Mouse (Mus musculus) kidney, embryonic 14.5 days (tissue): ENCODE data around the gene Mipol1. TPM values are rescaled to one million over a fixed set of nuclear protein-coding genes. Genes with fewer than 3 reads are reported as not detected.

Experiments
- ATAC-seq: fragments of 200-750 bp; cut with Nextera tagmentation; 2 replicates; pipeline ENCODE4 v1.8.0; 2017; ENCODE audit warnings: moderate number of reproducible peaks, mild to moderate bottlenecking, moderate TSS enrichment, moderate library complexity; ENCODE audit not compliant: low FRiP score, low TSS enrichment
- H3K27ac ChIP-seq: fragments of 300-500 bp; sonication (generic); 2 replicates; pipeline ENCODE4 v1.5.1; 2014; ENCODE audit warnings: low read depth, mild to moderate bottlenecking, low read length, moderate library complexity, mixed read lengths
- H3K27me3 ChIP-seq: fragments of 300-500 bp; sonication (generic); 2 replicates; pipeline ENCODE4 v1.6.1; 2014; ENCODE audit warnings: mild to moderate bottlenecking, low read length; ENCODE audit not compliant: control insufficient read depth, insufficient read depth
- H3K36me3 ChIP-seq: fragments of 300-500 bp; sonication (generic); 2 replicates; pipeline ENCODE4 v1.6.1; 2014; ENCODE audit warnings: low read length, mixed read lengths; ENCODE audit not compliant: control insufficient read depth, insufficient read depth
- H3K4me1 ChIP-seq: fragments of 300-500 bp; sonication (generic); 2 replicates; pipeline ENCODE4 v1.6.1; 2014; ENCODE audit warnings: low read length, mixed read lengths; ENCODE audit not compliant: control insufficient read depth, insufficient read depth
- H3K4me2 ChIP-seq: fragments of 300-500 bp; sonication (generic); replicated peaks from 2 replicates; pipeline ENCODE4 v1.6.1; 2014; ENCODE audit warnings: low read depth, mild to moderate bottlenecking, low read length
- H3K4me3 ChIP-seq: fragments of 300-500 bp; sonication (generic); 2 replicates; pipeline ENCODE4 v1.5.1; 2014; ENCODE audit warnings: mild to moderate bottlenecking, low read length
- H3K9ac ChIP-seq: fragments of 300-500 bp; sonication (generic); 2 replicates; pipeline ENCODE4 v1.6.1; 2014; ENCODE audit warnings: low read depth, mild to moderate bottlenecking, low read length, moderate library complexity
- H3K9me3 ChIP-seq: fragments of 300-500 bp; sonication (generic); 2 replicates; pipeline ENCODE4 v1.6.1; 2016; ENCODE audit warnings: low read length; ENCODE audit not compliant: control insufficient read depth
- WGBS: fragments of 180-500 bp; shearing (Covaris S2); extraction: QIAGEN DNeasy Blood & Tissue Kit; methylation state at CpG from one replicate; pipeline ENCODE4 v1.1.7; 2014; 5-methylcytosine and 5-hydroxymethylcytosine counted together
- polyA plus RNA-seq: library from polyadenylated mRNA; unstranded; fragments of >200 nt; fragmentation: Nextera tagmentation; extraction: Ambion mirVana; gene quantifications from 2 replicates; pipeline ENCODE4 v1.2.1, GENCODE M21; 2014

The Mipol1 gene
- polyA plus RNA-seq, 1 experiment from 2014 or later, result 11.3 TPM

GRCm38 (mm10) chr12:57542746-57543626 is 312.8 kb downstream of the Mipol1 start:
- H3K9me3 ChIP-seq, result no peaks in the 10 kb centered on the region
- no peaks in the 10 kb centered on the region for H3K36me3 ChIP-seq
- peak overlapping the region; percentile 19 for H3K4me3 ChIP-seq
- peaks cover 10% of the 10 kb centered on the region; the same call in 1 of the 2 replicates for H3K4me1 ChIP-seq
- peaks cover 89% of the 10 kb centered on the region for H3K27me3 ChIP-seq
- H3K4me2 ChIP-seq, result peak overlapping the region; percentile 25
- ATAC-seq, result no peak
- no peak overlapping the region for H3K27ac ChIP-seq
- 1% methylated on average over 63 of the region's 63 CpGs for WGBS
- no peak overlapping the region for H3K9ac ChIP-seq

GRCm38 (mm10) chr12:57543627-57543991 is 313.4 kb downstream of the Mipol1 start:
- peak overlapping the region; percentile 19; the same call in 1 of the 2 replicates for H3K4me3 ChIP-seq
- no peak overlapping the region for H3K9ac ChIP-seq
- peaks cover 10% of the 10 kb centered on the region; the same call in 1 of the 2 replicates for H3K4me1 ChIP-seq
- no peak overlapping the region for H3K4me2 ChIP-seq
- no peaks in the 10 kb centered on the region for H3K36me3 ChIP-seq
- H3K27me3 ChIP-seq, result peaks cover 89% of the 10 kb centered on the region
- ATAC-seq, result no peak
- no peaks in the 10 kb centered on the region for H3K9me3 ChIP-seq
- H3K27ac ChIP-seq, result no peak overlapping the region
- 2% methylated on average over 10 of the region's 10 CpGs for WGBS

- H3K9ac ChIP-seq, result no peak overlapping the region
- WGBS, result 2% methylated on average over 31 of the region's 31 CpGs
- H3K4me3 ChIP-seq, result peak overlapping the region; percentile 51
- peak overlapping the region; percentile 51; the same call in 1 of the 2 replicates for H3K27ac ChIP-seq
- H3K36me3 ChIP-seq, result no peaks in the 10 kb centered on the region
- peak overlapping the region; percentile 97 for H3K4me2 ChIP-seq
- peaks cover 89% of the 10 kb centered on the region for H3K27me3 ChIP-seq
- no peak for ATAC-seq
- H3K4me1 ChIP-seq, result peaks cover 10% of the 10 kb centered on the region; the same call in 1 of the 2 replicates
- H3K9me3 ChIP-seq, result no peaks in the 10 kb centered on the region
Observed at GRCm38 (mm10) chr12:57544641-57545370, 314.6 kb downstream of the Mipol1 start.

- Histone ChIP-seq H3K4me1 (peaks cover 10% of the 10 kb centered on the region; the same call in 1 of the 2 replicates), H3K4me3 (peak overlapping the region; percentile 51), H3K27ac (peak overlapping the region; percentile 51; the same call in 1 of the 2 replicates), H3K4me2 (peak overlapping the region; percentile 97), H3K9ac (peak overlapping the region; percentile 34; the same call in 1 of the 2 replicates), H3K9me3 (no peaks in the 10 kb centered on the region), H3K36me3 (no peaks in the 10 kb centered on the region), H3K27me3 (peaks cover 91% of the 10 kb centered on the region)
- ATAC-seq, result peak; percentile 68
- WGBS, result under 1% methylated on average over 75 of the region's 106 CpGs
Observed at GRCm38 (mm10) chr12:57545371-57546241, 315.4 kb downstream of the Mipol1 start.

Other genes starting within 250 kb of the Mipol1 start
- 1.5 and 2.8 TPM in 2 replicates for gene Slc25a21, start 33.0 kb upstream of the Mipol1 start, polyA plus RNA-seq
- gene Prps1l3, start within 50 bp of the Mipol1 start, polyA plus RNA-seq, result 59.4 and 97.0 TPM in 2 replicates